Mouse (Mus musculus) testis, postnatal 10 days (tissue): ENCODE data around the gene Kmt5b.

Experiments used
- DNase-seq: peaks from one replicate; pipeline ENCODE4 v3.0.0; 2021; ENCODE audit warnings: low spot score

Kmt5b gene

GRCm38 (mm10) chr19:3768697-3769383 is 1.6 kb downstream of the Kmt5b start:
- DNase-seq, result peak; percentile 98

DNA sequence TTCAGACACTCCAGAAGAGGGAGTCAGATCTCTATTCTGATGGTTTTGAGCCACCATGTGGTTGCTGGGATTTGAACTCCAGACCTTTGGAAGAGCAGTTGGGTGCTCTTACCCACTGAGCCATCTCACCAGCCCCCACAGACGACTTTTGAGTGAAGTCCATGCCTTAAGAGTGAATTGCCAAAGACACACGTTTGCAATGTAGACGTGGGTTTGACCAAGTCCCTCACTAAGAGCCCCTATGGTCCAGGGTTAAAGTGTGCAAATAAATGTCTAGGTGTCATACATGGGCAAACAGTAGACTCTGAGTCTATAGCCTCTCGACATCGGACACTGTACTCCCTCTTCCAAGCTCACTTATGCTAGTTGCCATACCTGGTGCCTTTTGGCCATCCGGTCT is 2.3 kb downstream of the Kmt5b start:
- DNase-seq, result no peak

DNA sequence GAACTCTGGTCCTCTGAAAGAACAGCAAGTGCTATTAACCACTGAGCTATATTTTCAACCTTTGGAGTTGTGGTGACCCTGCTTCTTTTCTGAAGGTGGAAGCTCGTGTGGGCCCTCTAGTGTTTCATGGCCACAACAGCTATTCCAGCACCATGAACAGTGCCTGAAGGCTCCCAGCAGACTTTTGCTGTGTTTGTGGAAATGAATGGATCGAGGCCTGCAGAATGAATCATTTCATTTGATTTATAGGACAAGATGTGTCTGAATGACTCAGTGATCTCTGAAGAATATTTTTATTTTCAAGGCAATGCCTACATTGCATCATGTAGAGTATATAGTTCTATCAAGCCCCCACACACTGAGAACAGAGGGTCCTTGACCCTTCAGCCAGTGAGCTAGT is 6.9 kb downstream of the Kmt5b start:
- no peak for DNase-seq

DNA sequence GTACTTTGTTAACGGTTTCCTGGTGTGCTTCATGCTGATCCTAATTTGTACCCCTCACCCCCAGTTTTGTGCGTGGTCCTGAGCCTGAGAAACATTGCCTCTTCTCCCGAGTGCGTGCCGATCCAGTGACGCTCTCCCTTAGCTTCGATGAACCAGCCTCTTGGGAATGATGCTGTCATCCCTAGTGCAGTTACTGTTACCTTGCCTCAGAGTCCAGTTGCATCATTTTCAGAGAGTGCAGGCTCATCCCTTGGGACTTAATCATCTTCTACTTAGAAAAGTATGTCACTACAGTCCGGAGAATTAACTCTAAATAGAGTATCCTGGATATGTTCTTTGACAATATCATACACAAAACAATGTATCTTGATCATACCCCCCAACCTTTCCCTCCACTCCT is 11.5 kb downstream of the Kmt5b start:
- DNase-seq, result no peak

GRCm38 (mm10) chr19:3790077-3790476 is 22.9 kb downstream of the Kmt5b start:
- DNase-seq, result no peak

DNA sequence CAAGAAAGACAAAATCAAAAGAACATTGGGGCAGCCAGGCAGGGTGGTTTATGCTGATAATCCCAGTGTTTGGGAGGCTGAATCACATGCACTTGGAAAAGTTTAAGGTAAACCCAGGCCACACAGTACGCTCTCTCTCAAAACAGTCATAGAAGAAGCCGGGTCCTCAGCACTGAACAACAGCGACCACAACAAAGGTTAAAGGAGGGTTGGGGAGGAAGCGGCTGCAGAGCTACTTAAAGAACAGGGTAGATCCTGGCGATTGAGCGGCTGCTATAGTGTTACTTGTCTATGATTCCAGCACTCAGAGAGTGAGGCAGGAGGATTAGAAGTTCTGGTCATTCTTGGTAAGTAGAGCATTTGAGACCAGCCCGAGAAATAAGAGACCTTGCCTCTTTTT is 38.3 kb downstream of the Kmt5b start:
- DNase-seq, result no peak

GRCm38 (mm10) chr19:3810536-3811233 is 43.5 kb downstream of the Kmt5b start:
- no peak for DNase-seq

DNA sequence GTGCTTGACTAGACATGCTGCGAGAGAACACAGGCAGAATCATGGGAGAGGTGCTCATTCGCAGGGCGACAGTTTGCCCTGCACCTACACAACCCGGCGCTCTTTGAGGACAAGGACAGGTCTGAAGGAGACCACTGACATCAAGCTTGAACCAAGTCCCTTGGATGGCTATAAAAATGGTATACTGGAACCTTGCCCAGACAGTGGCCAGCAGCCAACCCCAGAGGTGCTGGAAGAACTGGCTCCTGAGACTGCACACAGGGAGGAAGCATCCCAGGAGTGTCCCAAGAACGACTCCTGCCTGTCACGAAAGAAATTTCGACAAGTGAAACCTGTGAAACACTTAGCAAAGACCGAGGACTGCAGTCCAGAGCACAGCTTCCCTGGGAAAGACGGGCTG is 47.2 kb downstream of the Kmt5b start:
- no peak for DNase-seq

- no peak for DNase-seq
These were observed 48.6 kb downstream of the Kmt5b start for GRCm38 (mm10) chr19:3815824-3816223.

GRCm38 (mm10) chr19:3819080-3819479 is 51.9 kb downstream of the Kmt5b start:
- DNase-seq, result peak; percentile 57

- DNase-seq, result no peak
These were observed 52.8 kb downstream of the Kmt5b start for GRCm38 (mm10) chr19:3819899-3820444.

- no peak for DNase-seq
These were observed 57.8 kb downstream of the Kmt5b start for GRCm38 (mm10) chr19:3825044-3825443.

DNA sequence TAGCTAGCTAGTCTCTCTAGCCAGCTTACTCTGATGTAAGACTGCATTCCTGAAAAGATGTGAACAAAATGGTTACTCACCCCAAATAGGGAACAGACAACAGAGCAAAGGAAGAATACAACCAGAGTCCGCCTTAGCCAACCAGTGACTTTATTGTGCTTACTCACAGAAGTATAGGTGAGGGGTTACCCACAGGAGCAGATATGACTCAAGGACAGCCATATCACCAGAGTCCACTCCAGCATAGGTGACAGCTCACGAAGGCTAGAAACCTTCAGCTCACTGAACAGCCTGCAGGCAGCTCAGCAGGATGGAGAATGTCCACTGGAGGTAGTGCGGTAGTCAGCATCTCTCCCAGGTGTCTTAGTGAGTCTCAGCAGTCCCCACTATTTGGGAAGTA is 62.6 kb downstream of the Kmt5b start:
- no peak for DNase-seq

DNA sequence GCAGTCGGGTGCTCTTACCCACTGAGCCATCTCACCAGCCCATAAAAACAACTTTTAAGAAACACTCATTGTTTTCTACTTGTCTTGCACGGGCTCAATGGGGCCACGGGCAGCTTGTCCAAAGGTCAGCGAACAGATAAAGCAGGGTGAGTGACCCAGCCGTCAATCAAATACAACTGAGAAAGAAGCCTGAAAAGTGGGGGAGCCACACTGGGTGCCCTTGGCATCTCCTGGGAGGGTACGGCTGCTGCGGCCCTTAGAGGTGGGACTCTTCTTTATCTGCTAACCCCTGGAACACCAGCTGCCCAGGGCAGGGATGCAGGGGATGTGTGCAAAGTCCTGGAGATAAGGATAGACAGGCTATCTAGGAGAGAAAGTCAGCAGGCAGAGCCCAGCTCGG is 64.5 kb downstream of the Kmt5b start:
- no peak for DNase-seq

GRCm38 (mm10) chr19:3832851-3833353 is 65.7 kb downstream of the Kmt5b start:
- peak; percentile 62 for DNase-seq

DNA sequence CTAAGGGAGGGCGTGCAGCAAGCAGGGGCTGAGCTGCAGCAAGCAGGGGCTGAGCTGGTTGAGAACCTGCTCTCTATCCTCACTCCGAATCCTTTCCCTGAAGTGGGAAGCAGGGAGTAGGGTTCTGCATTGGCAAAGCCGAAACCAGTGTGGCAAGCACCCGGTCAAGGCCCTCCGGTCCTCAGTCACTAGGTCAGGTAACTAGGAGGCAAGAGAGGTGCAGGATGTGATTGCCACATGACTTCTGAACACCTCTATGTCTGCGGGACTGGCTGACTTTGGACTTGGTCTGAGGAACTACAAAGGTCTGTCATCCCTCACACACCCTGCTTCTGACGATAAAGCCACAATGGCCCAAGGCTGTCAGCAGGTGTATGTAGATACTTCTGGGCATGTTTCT is 67.1 kb downstream of the Kmt5b start:
- DNase-seq, result no peak

GRCm38 (mm10) chr19:3836791-3837190 is 69.6 kb downstream of the Kmt5b start:
- no peak for DNase-seq

DNA sequence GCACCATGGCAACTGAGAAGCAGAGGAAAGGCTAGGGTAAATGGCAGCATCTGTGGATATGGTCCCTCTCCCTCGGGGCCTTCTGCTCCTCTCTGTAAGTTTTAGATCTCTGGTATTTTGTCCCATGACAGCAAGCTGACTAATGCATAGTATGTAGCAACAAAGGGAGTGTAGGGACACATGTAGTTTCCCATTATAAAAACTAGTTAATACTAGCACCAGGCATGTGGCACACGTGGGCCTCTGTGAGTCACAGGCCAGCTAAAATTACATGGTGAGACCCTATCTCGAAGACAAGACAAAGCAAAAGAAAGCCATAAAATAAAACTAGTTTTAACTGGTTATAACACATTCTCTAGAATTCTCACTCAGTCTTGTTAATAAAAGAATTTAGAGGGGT is 71.7 kb downstream of the Kmt5b start:
- no peak for DNase-seq

GRCm38 (mm10) chr19:3839686-3840085 is 72.5 kb downstream of the Kmt5b start:
- DNase-seq, result no peak

DNA sequence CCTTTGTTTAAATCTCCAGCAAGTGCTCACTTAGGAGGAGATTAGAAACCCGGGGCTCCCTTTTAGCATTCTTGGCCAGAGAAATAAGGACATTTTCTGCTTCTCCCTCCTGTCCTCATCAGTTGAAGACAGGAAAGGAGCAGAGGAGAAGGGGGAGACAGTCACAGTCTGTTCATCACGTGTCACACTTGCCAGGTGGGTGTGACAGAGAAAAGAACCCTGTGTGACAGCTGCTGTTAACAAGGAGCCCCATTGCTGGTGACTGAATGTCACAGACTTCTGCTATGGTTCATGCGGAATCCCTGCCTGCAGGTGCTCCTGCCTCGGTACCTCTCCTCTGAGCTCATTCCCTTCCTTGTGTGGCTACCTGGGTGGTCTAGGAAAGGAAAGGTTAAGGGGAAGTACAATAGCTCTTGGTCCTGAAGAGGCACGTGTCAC is 73.0 kb downstream of the Kmt5b start:
- DNase-seq, result no peak

GRCm38 (mm10) chr19:3840685-3841084 is 73.5 kb downstream of the Kmt5b start:
- no peak for DNase-seq

- no peak for DNase-seq
These were observed 75.3 kb downstream of the Kmt5b start for GRCm38 (mm10) chr19:3842359-3843148.

DNA sequence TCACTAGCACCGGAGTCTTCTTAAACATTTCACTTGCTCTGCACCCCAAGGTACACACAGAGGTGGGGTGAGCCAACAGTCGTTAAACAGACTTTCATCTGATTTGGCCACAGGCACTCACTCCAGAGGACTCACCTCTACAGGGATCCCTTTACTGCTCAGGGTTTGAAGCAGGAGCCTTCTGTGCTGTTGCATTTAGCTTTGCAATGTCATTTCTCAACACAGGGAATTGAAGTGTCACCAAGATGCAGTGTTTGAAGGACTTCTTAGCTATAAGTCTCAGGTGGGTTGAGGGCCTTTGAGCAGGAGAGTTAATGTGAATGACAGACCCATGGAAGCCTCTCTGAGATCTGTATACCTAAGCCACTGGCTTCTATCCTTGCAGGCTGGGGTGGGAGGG is 76.4 kb downstream of the Kmt5b start:
- DNase-seq, result no peak
